Mouse (Mus musculus) ES-Bruce4 (cell line): ENCODE data around the gene Tldc1.

Experiments used
- CTCF ChIP-seq: IDR thresholded peaks from one replicate; pipeline ENCODE4 v1.8.1; 2011; ENCODE audit warnings: low read depth, low read length
- POLR2A ChIP-seq: IDR thresholded peaks from one replicate; pipeline ENCODE4 v1.8.1; 2011; ENCODE audit warnings: low read length; ENCODE audit not compliant: insufficient read depth

DNA sequence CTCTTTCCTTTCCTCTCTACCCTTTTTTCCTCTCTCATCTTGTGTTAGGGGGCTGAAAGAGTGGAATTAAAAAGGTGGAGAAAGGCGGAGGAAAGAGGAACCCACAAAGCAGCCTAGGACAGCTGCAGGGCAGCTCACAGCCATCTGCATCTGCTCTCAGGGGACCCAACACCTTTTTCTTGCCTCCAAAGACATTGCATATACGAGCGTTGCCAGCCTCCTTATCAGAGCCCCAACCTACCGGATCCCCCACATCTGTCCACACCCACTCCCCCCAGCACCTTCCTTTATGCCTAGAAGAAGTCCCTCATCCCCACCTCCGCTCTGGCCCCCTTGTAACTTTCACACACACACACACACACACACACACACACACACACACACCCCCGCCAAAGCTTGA is 5.4 kb upstream of the Tldc1 start:
- TF ChIP-seq POLR2A (no peak), CTCF (no peak)
